Mouse (Mus musculus): ENCODE data around the gene Nlgn1.

Gene Nlgn1

GRCm38 (mm10) chr3:25844686-25845462 is 487.4 kb downstream of the Nlgn1 start:
- DNase-seq (ENCODE audit: low read depth in 1 of 2, low spot score in 2 of 2) = no peak

GRCm38 (mm10) chr3:25830237-25830636 is 502.0 kb downstream of the Nlgn1 start:
- DNase-seq (ENCODE audit: low read depth in 1 of 2, low spot score in 2 of 2) = no peak

GRCm38 (mm10) chr3:25813368-25813767 is 518.9 kb downstream of the Nlgn1 start:
- DNase-seq (ENCODE audit: low read depth in 1 of 2, low spot score in 2 of 2) = no peak

GRCm38 (mm10) chr3:25807559-25807958 is 524.7 kb downstream of the Nlgn1 start:
- no peak for DNase-seq (ENCODE audit: low read depth in 1 of 2, low spot score in 2 of 2)

- DNase-seq (ENCODE audit: low read depth in 1 of 2, low spot score in 2 of 2) = no peak
These were observed 550.6 kb downstream of the Nlgn1 start for GRCm38 (mm10) chr3:25781651-25782050.

GRCm38 (mm10) chr3:25775437-25775836 is 556.8 kb downstream of the Nlgn1 start:
- no peak for DNase-seq (ENCODE audit: low read depth in 1 of 2, low spot score in 2 of 2)

GRCm38 (mm10) chr3:25773908-25774307 is 558.4 kb downstream of the Nlgn1 start:
- no peak for DNase-seq (ENCODE audit: low read depth in 1 of 2, low spot score in 2 of 2)

- DNase-seq (ENCODE audit: low read depth in 1 of 2, low spot score in 2 of 2) = no peak
These were observed 558.8 kb downstream of the Nlgn1 start for GRCm38 (mm10) chr3:25773467-25773866.

- no peak for DNase-seq (ENCODE audit: low read depth in 1 of 2, low spot score in 2 of 2)
These were observed 568.6 kb downstream of the Nlgn1 start for GRCm38 (mm10) chr3:25763689-25764088.

GRCm38 (mm10) chr3:25757813-25758212 is 574.4 kb downstream of the Nlgn1 start:
- no peak for DNase-seq (ENCODE audit: low read depth in 1 of 2, low spot score in 2 of 2)

- DNase-seq (ENCODE audit: low read depth in 1 of 2, low spot score in 2 of 2) = no peak
These were observed 608.1 kb downstream of the Nlgn1 start for GRCm38 (mm10) chr3:25724111-25724510.

GRCm38 (mm10) chr3:25721464-25721863 is 610.8 kb downstream of the Nlgn1 start:
- no peak for DNase-seq (ENCODE audit: low read depth in 1 of 2, low spot score in 2 of 2)

- no peak for DNase-seq (ENCODE audit: low read depth in 1 of 2, low spot score in 2 of 2)
These were observed 624.9 kb downstream of the Nlgn1 start for GRCm38 (mm10) chr3:25707380-25707779.

GRCm38 (mm10) chr3:25697231-25697630 is 635.0 kb downstream of the Nlgn1 start:
- DNase-seq (ENCODE audit: low read depth in 1 of 2, low spot score in 2 of 2) = no peak

GRCm38 (mm10) chr3:25688789-25689464 is 643.3 kb downstream of the Nlgn1 start:
- no peak for DNase-seq (ENCODE audit: low read depth in 1 of 2, low spot score in 2 of 2)

- no peak for DNase-seq (ENCODE audit: low read depth in 1 of 2, low spot score in 2 of 2)
These were observed 648.6 kb downstream of the Nlgn1 start for GRCm38 (mm10) chr3:25683696-25684095.

- DNase-seq (ENCODE audit: low read depth in 1 of 2, low spot score in 2 of 2) = no peak
These were observed 652.9 kb downstream of the Nlgn1 start for GRCm38 (mm10) chr3:25679373-25679772.

- no peak for DNase-seq (ENCODE audit: low read depth in 1 of 2, low spot score in 2 of 2)
These were observed 656.4 kb downstream of the Nlgn1 start for GRCm38 (mm10) chr3:25675888-25676287.

- no peak for DNase-seq (ENCODE audit: low read depth in 1 of 2, low spot score in 2 of 2)
These were observed 657.2 kb downstream of the Nlgn1 start for GRCm38 (mm10) chr3:25675069-25675468.

GRCm38 (mm10) chr3:25673408-25673807 is 658.9 kb downstream of the Nlgn1 start:
- DNase-seq (ENCODE audit: low read depth in 1 of 2, low spot score in 2 of 2) = no peak

- no peak for DNase-seq (ENCODE audit: low read depth in 1 of 2, low spot score in 2 of 2)
These were observed 659.5 kb downstream of the Nlgn1 start for GRCm38 (mm10) chr3:25672779-25673178.

- DNase-seq (ENCODE audit: low read depth in 1 of 2, low spot score in 2 of 2) = no peak
These were observed 668.8 kb downstream of the Nlgn1 start for GRCm38 (mm10) chr3:25663464-25663863.

- no peak for DNase-seq (ENCODE audit: low read depth in 1 of 2, low spot score in 2 of 2)
These were observed 672.0 kb downstream of the Nlgn1 start for GRCm38 (mm10) chr3:25660285-25660684.
